Mouse (Mus musculus): ENCODE results near the gene Cops4.

- TF ChIP-seq POLR2A (IDR thresholded peaks at IDR 0.05; ENCODE audit: control insufficient read depth, low read depth, low read length) = peak; percentile 95
- no peak for TF ChIP-seq CTCF (IDR thresholded peaks at IDR 0.05; ENCODE audit: control insufficient read depth, insufficient read depth, insufficient replicate concordance, low read depth, low read length)
Observed at GRCm38 (mm10) chr5:100518049-100519026, at the start of gene Cops4.
